Mouse (Mus musculus): ENCODE data around the gene Foxo3. TPM values are rescaled to one million over a fixed set of nuclear protein-coding genes. Genes with fewer than 3 reads are reported as not detected.

Foxo3 gene
- polyA plus RNA-seq, 1 experiment from 2014 or later = 3.3 TPM

DNA sequence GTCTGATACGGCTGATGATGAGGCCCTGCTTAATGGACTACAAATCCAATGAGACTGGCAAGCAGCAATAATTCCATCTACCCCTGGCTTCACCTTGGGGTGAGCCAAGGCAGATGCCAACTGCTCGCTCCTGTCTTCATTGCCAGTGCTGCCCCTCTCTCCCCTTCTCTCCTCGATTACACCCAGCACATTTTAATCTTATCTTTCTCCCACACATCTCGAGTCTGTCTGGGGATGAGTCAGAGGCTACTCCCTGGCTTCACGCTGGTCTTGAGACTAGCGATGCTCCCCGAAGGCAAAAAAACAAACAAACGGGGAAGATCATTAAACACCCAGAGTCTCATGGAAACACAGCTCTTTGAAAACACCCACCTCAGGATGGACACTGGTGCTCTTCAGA is 16.0 kb downstream of the Foxo3 start:
- no peaks in the 10 kb centered on the region for H3K27me3 ChIP-seq (replicated peaks; ENCODE audit: low read depth, poor library complexity, severe bottlenecking)
- no peaks in the 10 kb centered on the region for H3K9me3 ChIP-seq
- H3K36me3 ChIP-seq (replicated peaks) = peaks cover 9% of the 10 kb centered on the region
- H3K4me3 ChIP-seq = no peak overlapping the region
- peaks cover 5% of the 10 kb centered on the region; the same call in 1 of the 2 replicates for H3K4me1 ChIP-seq
- 80% methylated on average over 8 of the region's 8 CpGs for WGBS
- DNase-seq (ENCODE audit: low spot score) = no peak
- 0 out of 2 replicates have a peak overlapping the region, but pooled peaks have one; percentile 24 for H3K27ac ChIP-seq (replicated peaks)

GRCm38 (mm10) chr10:42259602-42260001 is 17.0 kb downstream of the Foxo3 start:
- H3K27ac ChIP-seq (replicated peaks) = no peak overlapping the region
- H3K27me3 ChIP-seq (replicated peaks; ENCODE audit: low read depth, poor library complexity, severe bottlenecking) = no peaks in the 10 kb centered on the region
- no peaks in the 10 kb centered on the region for H3K9me3 ChIP-seq
- DNase-seq (ENCODE audit: low spot score) = no peak
- peaks cover 7% of the 10 kb centered on the region for H3K4me1 ChIP-seq
- 73% methylated on average over 4 of the region's 4 CpGs for WGBS
- no peak overlapping the region for H3K4me3 ChIP-seq
- H3K36me3 ChIP-seq (replicated peaks) = no peaks in the 10 kb centered on the region; the same call in 1 of the 2 replicates

DNA sequence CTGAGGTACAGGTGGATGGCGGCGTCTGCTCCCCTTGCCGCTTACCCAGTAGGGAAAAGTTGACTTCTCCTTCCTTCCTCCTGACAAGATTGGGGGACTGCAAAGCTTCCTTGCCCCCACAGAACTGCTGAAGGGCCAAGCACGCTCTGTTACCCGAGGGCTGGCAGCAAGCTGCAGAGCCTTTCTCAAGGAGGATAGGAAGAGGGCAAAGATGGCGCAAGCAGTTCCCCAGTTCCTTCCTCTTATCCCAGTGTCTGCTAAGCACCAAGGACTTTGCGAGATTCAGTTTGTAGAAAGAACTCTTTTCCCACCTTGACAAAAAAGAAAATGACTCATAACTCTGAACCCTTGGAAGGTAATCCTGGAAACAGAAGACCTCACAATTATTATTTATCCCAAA is 18.6 kb downstream of the Foxo3 start:
- DNase-seq (ENCODE audit: low spot score) = no peak
- Histone ChIP-seq H3K36me3 (replicated peaks) (no peaks in the 10 kb centered on the region; the same call in 1 of the 2 replicates), H3K9me3 (no peaks in the 10 kb centered on the region), H3K4me1 (peaks cover 18% of the 10 kb centered on the region), H3K27me3 (replicated peaks; ENCODE audit: low read depth, poor library complexity, severe bottlenecking) (no peaks in the 10 kb centered on the region), H3K27ac (replicated peaks) (no peak overlapping the region), H3K4me3 (no peak overlapping the region)
- 92% methylated on average over 7 of the region's 7 CpGs for WGBS

- no peak overlapping the region for H3K27ac ChIP-seq (replicated peaks)
- no peak for DNase-seq (ENCODE audit: low spot score)
- no peaks in the 10 kb centered on the region for H3K9me3 ChIP-seq
- no peak overlapping the region for H3K4me3 ChIP-seq
- no peaks in the 10 kb centered on the region; the same call in 1 of the 2 replicates for H3K36me3 ChIP-seq (replicated peaks)
- peaks cover 42% of the 10 kb centered on the region for H3K4me1 ChIP-seq
- no peaks in the 10 kb centered on the region for H3K27me3 ChIP-seq (replicated peaks; ENCODE audit: low read depth, poor library complexity, severe bottlenecking)
- 88% methylated on average over 5 of the region's 5 CpGs for WGBS
Measured at GRCm38 (mm10) chr10:42254788-42255187, 21.8 kb downstream of the Foxo3 start.

GRCm38 (mm10) chr10:42251749-42252323 is 24.7 kb downstream of the Foxo3 start:
- 48% methylated on average over 8 of the region's 8 CpGs for WGBS
- no peak overlapping the region for H3K4me3 ChIP-seq
- H3K27ac ChIP-seq (replicated peaks) = peak overlapping the region; percentile 63
- H3K27me3 ChIP-seq (replicated peaks; ENCODE audit: low read depth, poor library complexity, severe bottlenecking) = no peaks in the 10 kb centered on the region
- H3K4me1 ChIP-seq = peaks cover 66% of the 10 kb centered on the region
- DNase-seq (ENCODE audit: low spot score) = no peak
- no peaks in the 10 kb centered on the region for H3K9me3 ChIP-seq
- no peaks in the 10 kb centered on the region; the same call in 1 of the 2 replicates for H3K36me3 ChIP-seq (replicated peaks)

DNA sequence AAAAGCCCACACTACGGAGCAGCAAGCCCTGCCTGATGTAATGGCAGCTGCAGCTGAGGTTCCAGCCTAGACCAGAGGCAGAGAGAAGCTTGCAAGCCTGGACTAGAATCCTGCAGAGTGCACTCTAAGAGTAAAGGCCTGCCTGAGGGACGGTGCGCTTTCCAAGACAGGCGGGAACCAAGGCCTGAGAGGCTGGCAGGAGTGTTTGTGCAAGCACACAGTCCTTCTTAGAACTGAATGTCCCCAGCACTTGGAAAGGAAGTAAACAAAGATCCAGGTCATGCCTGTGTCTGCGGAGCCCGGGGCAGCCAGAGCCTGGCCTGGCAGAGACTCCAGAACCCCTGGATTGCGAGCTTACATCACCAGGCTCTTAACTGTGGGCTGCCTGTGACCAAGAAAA is 25.4 kb downstream of the Foxo3 start:
- Histone ChIP-seq H3K27ac (replicated peaks) (peak overlapping the region; percentile 75), H3K9me3 (no peaks in the 10 kb centered on the region), H3K36me3 (replicated peaks) (no peaks in the 10 kb centered on the region; the same call in 1 of the 2 replicates), H3K4me3 (no peak overlapping the region), H3K4me1 (peaks cover 72% of the 10 kb centered on the region), H3K27me3 (replicated peaks; ENCODE audit: low read depth, poor library complexity, severe bottlenecking) (no peaks in the 10 kb centered on the region)
- 40% methylated on average over 7 of the region's 7 CpGs for WGBS
- DNase-seq (ENCODE audit: low spot score) = peak; percentile 49

GRCm38 (mm10) chr10:42249965-42250364 is 26.6 kb downstream of the Foxo3 start:
- H3K36me3 ChIP-seq (replicated peaks) = no peaks in the 10 kb centered on the region; the same call in 1 of the 2 replicates
- no peak for DNase-seq (ENCODE audit: low spot score)
- no peaks in the 10 kb centered on the region for H3K9me3 ChIP-seq
- H3K27ac ChIP-seq (replicated peaks) = no peak overlapping the region; the same call in 1 of the 2 replicates
- no peaks in the 10 kb centered on the region for H3K27me3 ChIP-seq (replicated peaks; ENCODE audit: low read depth, poor library complexity, severe bottlenecking)
- 85% methylated on average over 2 of the region's 2 CpGs for WGBS
- peaks cover 72% of the 10 kb centered on the region for H3K4me1 ChIP-seq
- H3K4me3 ChIP-seq = no peak overlapping the region

GRCm38 (mm10) chr10:42248644-42249043 is 27.9 kb downstream of the Foxo3 start:
- Histone ChIP-seq H3K27me3 (replicated peaks; ENCODE audit: low read depth, poor library complexity, severe bottlenecking) (no peaks in the 10 kb centered on the region), H3K27ac (replicated peaks) (no peak overlapping the region), H3K9me3 (no peaks in the 10 kb centered on the region), H3K4me3 (no peak overlapping the region), H3K4me1 (peaks cover 60% of the 10 kb centered on the region), H3K36me3 (replicated peaks) (no peaks in the 10 kb centered on the region; the same call in 1 of the 2 replicates)
- 77% methylated on average over 5 of the region's 5 CpGs for WGBS
- DNase-seq (ENCODE audit: low spot score) = no peak

GRCm38 (mm10) chr10:42248156-42248555 is 28.4 kb downstream of the Foxo3 start:
- H3K27me3 ChIP-seq (replicated peaks; ENCODE audit: low read depth, poor library complexity, severe bottlenecking) = no peaks in the 10 kb centered on the region
- H3K9me3 ChIP-seq = no peaks in the 10 kb centered on the region
- no peak overlapping the region for H3K4me3 ChIP-seq
- WGBS = 68% methylated on average over 4 of the region's 4 CpGs
- DNase-seq (ENCODE audit: low spot score) = no peak
- no peaks in the 10 kb centered on the region; the same call in 1 of the 2 replicates for H3K36me3 ChIP-seq (replicated peaks)
- H3K4me1 ChIP-seq = peaks cover 56% of the 10 kb centered on the region
- no peak overlapping the region for H3K27ac ChIP-seq (replicated peaks)

- Histone ChIP-seq H3K9me3 (no peaks in the 10 kb centered on the region), H3K36me3 (replicated peaks) (no peaks in the 10 kb centered on the region), H3K27ac (replicated peaks) (0 out of 2 replicates have a peak overlapping the region, but pooled peaks have one; percentile 15), H3K4me3 (no peak overlapping the region), H3K27me3 (replicated peaks; ENCODE audit: low read depth, poor library complexity, severe bottlenecking) (no peaks in the 10 kb centered on the region), H3K4me1 (peaks cover 53% of the 10 kb centered on the region)
- WGBS = 76% methylated on average over 11 of the region's 11 CpGs
- no peak for DNase-seq (ENCODE audit: low spot score)
Measured at GRCm38 (mm10) chr10:42247125-42247816, 29.3 kb downstream of the Foxo3 start.

DNA sequence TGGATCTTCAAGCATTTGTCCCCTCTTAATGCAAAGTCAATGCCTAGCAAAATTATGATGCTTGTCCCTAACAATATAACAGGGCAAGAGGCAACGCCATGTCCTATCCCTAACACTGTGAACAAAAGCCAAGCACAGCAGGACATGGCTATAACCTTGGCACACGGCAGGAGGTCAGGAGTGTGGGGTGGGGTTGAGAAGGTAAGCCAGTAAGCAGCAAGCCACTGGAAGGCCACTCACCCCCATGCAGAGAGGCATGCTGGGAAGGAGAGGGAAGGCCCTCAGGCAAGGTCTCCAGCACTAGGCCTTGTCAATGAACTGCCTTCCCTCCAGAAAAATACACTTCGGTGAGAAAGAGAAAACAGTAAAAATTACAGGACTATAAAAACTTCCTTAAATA is 30.1 kb downstream of the Foxo3 start:
- 76% methylated on average over 3 of the region's 3 CpGs for WGBS
- Histone ChIP-seq H3K4me1 (peaks cover 46% of the 10 kb centered on the region), H3K36me3 (replicated peaks) (no peaks in the 10 kb centered on the region), H3K27me3 (replicated peaks; ENCODE audit: low read depth, poor library complexity, severe bottlenecking) (0 out of 2 replicates have a peak, but pooled peaks cover 4% of the 10 kb centered on the region), H3K27ac (replicated peaks) (peak overlapping the region; percentile 57), H3K4me3 (no peak overlapping the region), H3K9me3 (no peaks in the 10 kb centered on the region)
- no peak for DNase-seq (ENCODE audit: low spot score)

- 95% methylated on average over 3 of the region's 3 CpGs for WGBS
- Histone ChIP-seq H3K27me3 (replicated peaks; ENCODE audit: low read depth, poor library complexity, severe bottlenecking) (peaks cover 6% of the 10 kb centered on the region; the same call in 1 of the 2 replicates), H3K4me3 (no peak overlapping the region), H3K9me3 (no peaks in the 10 kb centered on the region), H3K4me1 (peaks cover 38% of the 10 kb centered on the region), H3K27ac (replicated peaks) (no peak overlapping the region), H3K36me3 (replicated peaks) (no peaks in the 10 kb centered on the region)
- no peak for DNase-seq (ENCODE audit: low spot score)
Measured at GRCm38 (mm10) chr10:42245636-42246035, 30.9 kb downstream of the Foxo3 start.

GRCm38 (mm10) chr10:42245256-42245601 is 31.3 kb downstream of the Foxo3 start:
- no peaks in the 10 kb centered on the region for H3K36me3 ChIP-seq (replicated peaks)
- no peaks in the 10 kb centered on the region for H3K9me3 ChIP-seq
- no peak for DNase-seq (ENCODE audit: low spot score)
- no peak overlapping the region for H3K27ac ChIP-seq (replicated peaks)
- H3K27me3 ChIP-seq (replicated peaks; ENCODE audit: low read depth, poor library complexity, severe bottlenecking) = peaks cover 6% of the 10 kb centered on the region; the same call in 1 of the 2 replicates
- H3K4me1 ChIP-seq = peaks cover 35% of the 10 kb centered on the region
- H3K4me3 ChIP-seq = no peak overlapping the region
- 94% methylated on average over 3 of the region's 3 CpGs for WGBS

All from embryonic facial prominence, embryonic 10.5 days (tissue).